Mouse (Mus musculus) kidney, postnatal 10 days (tissue): ENCODE results near the gene Gad2.
"Not testable (repeated sequence)": the region's sequence is repeated elsewhere in the genome, so short reads cannot be mapped to it uniquely, and the experiment has no call there.

Experiments
- DNase-seq: peaks from one replicate; pipeline ENCODE4 v3.0.0; 2021; ENCODE audit warnings: mixed read lengths

Gad2 gene

GRCm38 (mm10) chr2:22621828-22622731 is at the start of gene Gad2:
Gene Gad2 (plus strand): TSS chr2:22622205.
- DNase-seq: peak; percentile 59

- DNase-seq: not testable (repeated sequence)
These were observed 34.4 kb upstream of the Gad2 start for GRCm38 (mm10) chr2:22587469-22588169.

GRCm38 (mm10) chr2:22588170-22588541 is 33.8 kb upstream of the Gad2 start:
- not testable (repeated sequence) for DNase-seq

GRCm38 (mm10) chr2:22588673-22589381 is 33.2 kb upstream of the Gad2 start:
- DNase-seq: not testable (repeated sequence)

GRCm38 (mm10) chr2:22589382-22590205 is 32.4 kb upstream of the Gad2 start:
- not testable (repeated sequence) for DNase-seq

- no peak for DNase-seq
These were observed 31.9 kb upstream of the Gad2 start for GRCm38 (mm10) chr2:22590206-22590490.

GRCm38 (mm10) chr2:22617951-22618350 is 4.1 kb upstream of the Gad2 start:
- no peak for DNase-seq

- no peak for DNase-seq
These were observed 2.6 kb upstream of the Gad2 start for GRCm38 (mm10) chr2:22619416-22619815.

- no peak for DNase-seq
These were observed 2.0 kb upstream of the Gad2 start for GRCm38 (mm10) chr2:22620030-22620429.

GRCm38 (mm10) chr2:22620534-22620933 is 1.5 kb upstream of the Gad2 start:
- no peak for DNase-seq

GRCm38 (mm10) chr2:22620978-22621827 is 802 bp upstream of the Gad2 start:
- no peak for DNase-seq

GRCm38 (mm10) chr2:22623111-22624070 is 1.4 kb downstream of the Gad2 start:
- no peak for DNase-seq

- DNase-seq: no peak
These were observed 2.4 kb downstream of the Gad2 start for GRCm38 (mm10) chr2:22624188-22624975.

GRCm38 (mm10) chr2:22625096-22625960 is 3.3 kb downstream of the Gad2 start:
- no peak for DNase-seq

- DNase-seq: no peak
These were observed 5.2 kb downstream of the Gad2 start for GRCm38 (mm10) chr2:22627147-22627666.

- DNase-seq: no peak
These were observed 5.9 kb downstream of the Gad2 start for GRCm38 (mm10) chr2:22627819-22628432.

- DNase-seq: peak; percentile 41
These were observed 12.8 kb downstream of the Gad2 start for GRCm38 (mm10) chr2:22634766-22635165.

GRCm38 (mm10) chr2:22646134-22646533 is 24.1 kb downstream of the Gad2 start:
- no peak for DNase-seq
